Mouse (Mus musculus): ENCODE measurements around the gene Tnrc6b.
"Not testable (repeated sequence)": the region's sequence is repeated elsewhere in the genome, so short reads cannot be mapped to it uniquely, and the experiment has no call there.

- TF ChIP-seq CTCF, EP300 (IDR thresholded peaks at IDR 0.05): not testable (repeated sequence)
Measured at GRCm38 (mm10) chr15:80904776-80905175, 193.7 kb downstream of the Tnrc6b start.

Data from lung, postnatal 0 days (tissue).